In the genomic region with DNA sequence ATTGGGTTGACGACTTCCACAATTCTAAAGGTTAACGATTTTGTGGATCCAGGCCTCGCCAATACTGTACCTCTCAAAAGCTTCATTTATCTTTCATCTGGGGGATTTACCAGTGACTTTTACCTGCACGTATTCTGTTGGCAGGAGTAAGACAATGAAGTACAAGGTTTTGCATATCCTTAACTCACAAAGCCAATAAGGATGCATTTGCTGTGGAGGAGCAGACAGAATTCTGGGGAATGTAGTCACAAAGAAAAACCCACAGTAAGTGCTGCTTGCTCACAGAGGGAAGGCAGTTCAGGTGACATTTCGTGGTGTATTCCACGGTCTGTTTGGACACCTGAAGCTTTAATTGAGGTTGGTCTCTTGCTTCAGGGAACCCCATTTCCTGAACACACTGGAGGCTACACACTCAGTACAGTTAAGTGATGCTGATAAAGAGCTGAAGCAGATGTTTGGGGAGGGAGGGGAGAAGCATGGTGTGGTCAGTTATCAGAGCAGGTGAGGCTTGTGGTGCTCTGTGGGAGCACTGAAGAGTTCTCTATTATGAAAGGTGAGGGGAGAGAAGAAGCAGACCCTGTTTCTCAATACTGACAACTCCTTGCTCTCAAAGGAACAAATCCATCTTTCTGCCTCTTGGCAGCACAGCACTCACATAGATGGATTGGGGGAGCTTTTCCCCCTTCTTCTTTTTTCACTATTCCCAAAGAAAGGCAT, we compare ENCODE assay signal across 10 mouse cellular contexts.
DNase-seq lines count a peak whose midpoint lies in the region; ATAC-seq and TF ChIP-seq lines count a peak whose summit lies in the region.
"Had no signal": no experiment of that assay in that cellular context is flagged by ENCODE, and none has a peak within 500 bp of the region (broad histone marks: within the 10 kb centered on the region; RNA-seq: fewer than 3 reads in every experiment).

No protein-coding gene starts in this region.

- no peak overlapping the region for H3K4me2 ChIP-seq in heart, embryonic 14.5 days (ENCODE audit: low read length)
- H3K4me2 ChIP-seq in intestine, embryonic 15.5 days (replicated peaks) = no peak overlapping the region

- H3K27me3 ChIP-seq in heart, embryonic 14.5 days (ENCODE audit: control insufficient read depth, insufficient read depth, low read length) = no peaks in the 10 kb centered on the region
- H3K27me3 ChIP-seq in forebrain, embryonic 10.5 days (ENCODE audit: poor library complexity, severe bottlenecking) = no peaks in the 10 kb centered on the region
- no peaks in the 10 kb centered on the region for H3K27me3 ChIP-seq in intestine, embryonic 15.5 days (replicated peaks)
- H3K27me3 ChIP-seq: megakaryocyte, embryonic 14.5 days had no signal

- TF ChIP-seq CTCF in gastrocnemius, adult 2 months (IDR thresholded peaks at IDR 0.05) = no peak

- 85% methylated on average over 6 of the region's 6 CpGs for WGBS in heart, embryonic 14.5 days
- WGBS in forebrain, embryonic 10.5 days = 87% methylated on average over 6 of the region's 6 CpGs
- 74% methylated on average over 6 of the region's 6 CpGs for WGBS in intestine, embryonic 15.5 days

- no peak overlapping the region for H3K4me3 ChIP-seq in heart, embryonic 14.5 days (ENCODE audit: control insufficient read depth in 1 of 2, insufficient read depth in 1 of 2, low read depth in 1 of 2, low read length in 2 of 2)
- no peak overlapping the region for H3K4me3 ChIP-seq in forebrain, embryonic 10.5 days
- no peak overlapping the region for H3K4me3 ChIP-seq in intestine, embryonic 15.5 days (replicated peaks)
- no peak overlapping the region for H3K4me3 ChIP-seq in gastrocnemius, adult 2 months
- H3K4me3 ChIP-seq: megakaryocyte, embryonic 14.5 days had no signal

- peak overlapping the region; percentile 67 to 69 for H3K27ac ChIP-seq in heart, embryonic 14.5 days (replicated peaks in 1 of 2; ENCODE audit: control insufficient read depth in 1 of 2, insufficient read depth in 1 of 2, low read depth in 2 of 2, low read length in 2 of 2)
- H3K27ac ChIP-seq in forebrain, embryonic 10.5 days = peak overlapping the region; percentile 76
- H3K27ac ChIP-seq in intestine, embryonic 15.5 days = no peak overlapping the region
- H3K27ac ChIP-seq in gastrocnemius, adult 2 months = no peak overlapping the region; the same call in 1 of the 2 replicates

- H3K36me3 ChIP-seq in heart, embryonic 14.5 days (ENCODE audit: control insufficient read depth, insufficient read depth, low read length) = no peaks in the 10 kb centered on the region
- no peaks in the 10 kb centered on the region for H3K36me3 ChIP-seq in forebrain, embryonic 10.5 days (replicated peaks)
- H3K36me3 ChIP-seq in intestine, embryonic 15.5 days = no peaks in the 10 kb centered on the region

- intact Hi-C loops in gastrocnemius, adult 2 months (cut with DNase I) = no loop called here

- no peak overlapping the region for H3K9ac ChIP-seq in heart, embryonic 14.5 days (ENCODE audit: low read length)
- no peak overlapping the region for H3K9ac ChIP-seq in intestine, embryonic 15.5 days

- ATAC-seq in heart, embryonic 14.5 days (ENCODE audit: insufficient number of reproducible peaks, insufficient read depth, low FRiP score, low read depth) = peak; percentile 31; the same call in 1 of the 2 replicates
- ATAC-seq in intestine, embryonic 15.5 days = peak; percentile 43; the same call in 1 of the 2 replicates

- DNase-seq in heart, adult 11 months = no peak
- DNase-seq in 3T3-L1 (ENCODE audit: low read depth, low spot score) = peak; percentile 16
- no peak for DNase-seq in forebrain, embryonic 10.5 days (ENCODE audit: extremely low spot score, low spot score)
- DNase-seq in c-Kit-positive CD71-positive TER-119-positive erythroid progenitor cells, embryonic 14.5 days (ENCODE audit: low spot score) = no peak
- DNase-seq in thymus, postnatal 36 days = no peak
- DNase-seq in gastrocnemius, adult 2 months = no peak
- DNase-seq: thymus, adult 2 months had no signal

- peaks cover 13 to 17% of the 10 kb centered on the region in 2 experiments for H3K4me1 ChIP-seq in heart, embryonic 14.5 days (ENCODE audit: control insufficient read depth in 2 of 2, insufficient read depth in 2 of 2, low read length in 2 of 2)
- H3K4me1 ChIP-seq in forebrain, embryonic 10.5 days = peaks cover 17% of the 10 kb centered on the region
- no peaks in the 10 kb centered on the region for H3K4me1 ChIP-seq in intestine, embryonic 15.5 days (replicated peaks)
- H3K4me1 ChIP-seq: megakaryocyte, embryonic 14.5 days had no signal

- H3K9me3 ChIP-seq in heart, embryonic 14.5 days (ENCODE audit: control insufficient read depth, low read length) = no peaks in the 10 kb centered on the region
- H3K9me3 ChIP-seq in forebrain, embryonic 10.5 days = 0 out of 2 replicates have a peak, but pooled peaks cover 2% of the 10 kb centered on the region
- H3K9me3 ChIP-seq in intestine, embryonic 15.5 days = no peaks in the 10 kb centered on the region

Comparison
In these comparisons a context has a peak if more than half of its experiments do, and no peak if none do; other contexts are left out.
1. H3K27ac ChIP-seq: peak in heart, embryonic 14.5 days (2 of 2) and forebrain, embryonic 10.5 days (single experiment); none in intestine, embryonic 15.5 days (single experiment) and gastrocnemius, adult 2 months (single experiment).